10 mouse cellular contexts compared by ENCODE assay signal in the genomic region with DNA sequence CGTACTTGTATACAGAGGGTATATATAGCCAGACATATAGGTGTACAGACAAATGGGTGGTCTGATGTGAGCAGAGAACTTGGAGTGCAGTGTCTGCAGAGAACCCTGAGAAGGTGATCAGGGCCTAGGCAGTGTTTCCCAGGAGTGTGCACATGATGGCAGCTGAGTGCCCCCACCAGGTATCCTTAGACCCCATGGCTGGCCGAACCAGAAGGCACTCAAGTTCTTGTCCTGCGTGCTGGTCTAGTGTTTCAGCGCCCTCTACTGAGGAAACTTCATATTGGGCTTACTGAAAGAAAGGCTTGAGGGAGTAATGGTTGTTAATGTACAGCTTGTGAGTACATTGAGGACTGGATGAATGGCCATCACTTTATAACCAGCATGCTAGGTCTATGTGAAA. TPM values are rescaled to one million over a fixed set of nuclear protein-coding genes. Genes with fewer than 3 reads are reported as not detected.
DNase-seq lines count a peak whose midpoint lies in the region; ATAC-seq and TF ChIP-seq lines count a peak whose summit lies in the region.
"Had no signal": no experiment of that assay in that cellular context is flagged by ENCODE, and none has a peak within 500 bp of the region (broad histone marks: within the 10 kb centered on the region; RNA-seq: fewer than 3 reads in every experiment).

No protein-coding gene starts in this region.

- no peak for ATAC-seq in heart, embryonic 12.5 days (ENCODE audit: insufficient number of reproducible peaks, low FRiP score)
- no peak for ATAC-seq in forebrain, embryonic 14.5 days
- peak; percentile 40 for ATAC-seq in liver, embryonic 11.5 days (replicated peaks; ENCODE audit: low FRiP score)
- 0 out of 2 replicates have a peak, but pooled peaks have one; percentile 45 for ATAC-seq in neural tube, embryonic 15.5 days (ENCODE audit: low FRiP score)

- H3K9ac ChIP-seq in heart, adult 2 months (ENCODE audit: low read depth, low read length): no peak overlapping the region
- H3K9ac ChIP-seq in heart, embryonic 12.5 days: no peak overlapping the region
- no peak overlapping the region for H3K9ac ChIP-seq in forebrain, embryonic 14.5 days (ENCODE audit: low read length)
- H3K9ac ChIP-seq in liver, embryonic 11.5 days (ENCODE audit: low read depth, low read length): no peak overlapping the region
- H3K9ac ChIP-seq in neural tube, embryonic 15.5 days (replicated peaks): no peak overlapping the region

- no peak overlapping the region for H3K4me2 ChIP-seq in heart, embryonic 12.5 days
- no peak overlapping the region for H3K4me2 ChIP-seq in forebrain, embryonic 14.5 days (ENCODE audit: low read length)
- H3K4me2 ChIP-seq in liver, embryonic 11.5 days: no peak overlapping the region
- no peak overlapping the region for H3K4me2 ChIP-seq in neural tube, embryonic 15.5 days

- H3K27ac ChIP-seq in heart, adult 2 months: no peak overlapping the region
- H3K27ac ChIP-seq in heart, embryonic 12.5 days (ENCODE audit: poor library complexity, severe bottlenecking): no peak overlapping the region
- no peak overlapping the region for H3K27ac ChIP-seq in forebrain, embryonic 14.5 days (ENCODE audit: low read depth, low read length)
- no peak overlapping the region for H3K27ac ChIP-seq in liver, embryonic 11.5 days (ENCODE audit: low read depth, low read length)
- no peak overlapping the region for H3K27ac ChIP-seq in neural tube, embryonic 15.5 days (replicated peaks)

- TF ChIP-seq POLR2A in heart, adult 2 months (IDR thresholded peaks at IDR 0.05; ENCODE audit: insufficient read depth, low read depth, low read length): no peak

- intact Hi-C loops in heart, adult 2 months (cut with DNase I): no loop called here

- TF ChIP-seq EP300 in heart, adult 2 months (IDR thresholded peaks at IDR 0.05; ENCODE audit: insufficient read depth, low read depth, low read length): no peak

- H3K27me3 ChIP-seq in heart, adult 2 months (ENCODE audit: control insufficient read depth, insufficient read depth, low read length): no peaks in the 10 kb centered on the region
- no peaks in the 10 kb centered on the region for H3K27me3 ChIP-seq in heart, embryonic 12.5 days (replicated peaks)
- no peaks in the 10 kb centered on the region for H3K27me3 ChIP-seq in forebrain, embryonic 14.5 days (replicated peaks; ENCODE audit: control insufficient read depth, insufficient read depth, low read length)
- no peaks in the 10 kb centered on the region for H3K27me3 ChIP-seq in liver, embryonic 11.5 days (replicated peaks; ENCODE audit: control insufficient read depth, insufficient read depth, low read length)
- H3K27me3 ChIP-seq in neural tube, embryonic 15.5 days (replicated peaks): no peaks in the 10 kb centered on the region

- no peaks in the 10 kb centered on the region for H3K36me3 ChIP-seq in heart, adult 2 months (ENCODE audit: control insufficient read depth, insufficient read depth, low read length)
- peaks cover 19% of the 10 kb centered on the region for H3K36me3 ChIP-seq in heart, embryonic 12.5 days
- peaks cover 8% of the 10 kb centered on the region for H3K36me3 ChIP-seq in forebrain, embryonic 14.5 days (ENCODE audit: control insufficient read depth, insufficient read depth, low read length)
- no peaks in the 10 kb centered on the region for H3K36me3 ChIP-seq in liver, embryonic 11.5 days (ENCODE audit: control insufficient read depth, insufficient read depth, low read length)
- peaks cover 14% of the 10 kb centered on the region for H3K36me3 ChIP-seq in neural tube, embryonic 15.5 days

- no peaks in the 10 kb centered on the region; the same call in none of the 2 replicates for H3K4me1 ChIP-seq in heart, adult 2 months (ENCODE audit: control insufficient read depth, insufficient read depth, low read length)
- H3K4me1 ChIP-seq in heart, embryonic 12.5 days (replicated peaks): peaks cover 13% of the 10 kb centered on the region
- no peaks in the 10 kb centered on the region for H3K4me1 ChIP-seq in forebrain, embryonic 14.5 days (ENCODE audit: control insufficient read depth, insufficient read depth, low read length)
- H3K4me1 ChIP-seq in liver, embryonic 11.5 days (replicated peaks; ENCODE audit: control insufficient read depth, insufficient read depth, low read length): 0 out of 2 replicates have a peak, but pooled peaks cover 3% of the 10 kb centered on the region
- H3K4me1 ChIP-seq in neural tube, embryonic 15.5 days: 0 out of 2 replicates have a peak, but pooled peaks cover 2% of the 10 kb centered on the region

- peak; percentile 78 for TF ChIP-seq CTCF in heart, adult 2 months (IDR thresholded peaks at IDR 0.05)

- no peak overlapping the region for H3K4me3 ChIP-seq in heart, adult 2 months
- no peak overlapping the region for H3K4me3 ChIP-seq in heart, embryonic 12.5 days
- H3K4me3 ChIP-seq in forebrain, embryonic 14.5 days (ENCODE audit: low read depth, low read length): no peak overlapping the region
- H3K4me3 ChIP-seq in liver, embryonic 11.5 days (ENCODE audit: low read depth, low read length): no peak overlapping the region
- no peak overlapping the region for H3K4me3 ChIP-seq in neural tube, embryonic 15.5 days (replicated peaks)

- 21% methylated on average over 4 of the region's 4 CpGs for WGBS in heart, adult 2 months
- 24% methylated on average over 4 of the region's 4 CpGs for WGBS in heart, embryonic 12.5 days
- WGBS in forebrain, embryonic 14.5 days: 27% methylated on average over 4 of the region's 4 CpGs
- 29% methylated on average over 4 of the region's 4 CpGs for WGBS in liver, embryonic 11.5 days
- 22% methylated on average over 4 of the region's 4 CpGs for WGBS in neural tube, embryonic 15.5 days

- DNase-seq in heart, adult 2 months: no peak
- peak; percentile 69 for DNase-seq in A20 (ENCODE audit: low read depth, low spot score)
- DNase-seq in T-cell, adult 2 months (ENCODE audit: low spot score): peak; percentile 34
- DNase-seq in forebrain, embryonic 14.5 days (ENCODE audit: low spot score): peak; percentile 74
- DNase-seq in liver, embryonic 11.5 days (ENCODE audit: low spot score): no peak
- no peak for DNase-seq in Muller cell, postnatal 12 days (ENCODE audit: inconsistent ontology term)

- no peaks in the 10 kb centered on the region; the same call in 1 of the 2 replicates for H3K79me2 ChIP-seq in heart, adult 2 months (replicated peaks; ENCODE audit: control insufficient read depth, insufficient read depth, low read length)

- H3K9me3 ChIP-seq in heart, embryonic 12.5 days (replicated peaks): no peaks in the 10 kb centered on the region
- no peaks in the 10 kb centered on the region for H3K9me3 ChIP-seq in forebrain, embryonic 14.5 days (replicated peaks; ENCODE audit: control insufficient read depth, low read length)
- H3K9me3 ChIP-seq in liver, embryonic 11.5 days (ENCODE audit: control insufficient read depth, low read length): no peaks in the 10 kb centered on the region
- H3K9me3 ChIP-seq in neural tube, embryonic 15.5 days (replicated peaks): no peaks in the 10 kb centered on the region

RNA-seq across cellular contexts. Expression of a gene that starts 8.7 kb away (rescaled TPM):
- total RNA-seq in heart, adult 2 months (2021): 1 to 10 TPM; 5.5 TPM
- 12.7 and 14.5 TPM in 2 replicates for polyA plus RNA-seq in heart, adult 2 months (2012; rRNA removed)
- polyA plus RNA-seq in heart, embryonic 12.5 days (2016; fragmentation: Nextera tagmentation; extraction: Ambion mirVana): 7.5 and 9.0 TPM in 2 replicates
- 8.9 and 12.0 TPM in 2 replicates for polyA plus RNA-seq in forebrain, embryonic 14.5 days (2014; fragmentation: Nextera tagmentation; extraction: Ambion mirVana)
- 7.6 and 7.8 TPM in 2 replicates for polyA plus RNA-seq in liver, embryonic 11.5 days (2014; fragmentation: Nextera tagmentation; extraction: Ambion mirVana)
- 14.3 and 16.0 TPM in 2 replicates for polyA plus RNA-seq in neural tube, embryonic 15.5 days (2015; fragmentation: Nextera tagmentation; extraction: Ambion mirVana)

RNA-seq across cellular contexts. Expression of a gene that starts 9.0 kb away (rescaled TPM):
- total RNA-seq in heart, adult 2 months (2021): 10 to 100 TPM; 26.3 to 26.9 TPM
- 32.9 and 46.7 TPM in 2 replicates for polyA plus RNA-seq in heart, adult 2 months (2012; rRNA removed)
- 63.5 and 63.9 TPM in 2 replicates for polyA plus RNA-seq in heart, embryonic 12.5 days (2016; fragmentation: Nextera tagmentation; extraction: Ambion mirVana)
- polyA plus RNA-seq in forebrain, embryonic 14.5 days (2014; fragmentation: Nextera tagmentation; extraction: Ambion mirVana): 92.2 and 99.3 TPM in 2 replicates
- polyA plus RNA-seq in liver, embryonic 11.5 days (2014; fragmentation: Nextera tagmentation; extraction: Ambion mirVana): 69.6 and 80.5 TPM in 2 replicates
- 102 TPM in 2 replicates for polyA plus RNA-seq in neural tube, embryonic 15.5 days (2015; fragmentation: Nextera tagmentation; extraction: Ambion mirVana)

RNA-seq across cellular contexts. Expression of a gene that starts 16.9 kb away (rescaled TPM):
- 10 to 100 TPM; 44.0 to 46.0 TPM for total RNA-seq in heart, adult 2 months (2021)
- 27.8 and 37.0 TPM in 2 replicates for polyA plus RNA-seq in heart, adult 2 months (2012; rRNA removed)
- polyA plus RNA-seq in heart, embryonic 12.5 days (2016; fragmentation: Nextera tagmentation; extraction: Ambion mirVana): 86.1 and 86.3 TPM in 2 replicates
- polyA plus RNA-seq in forebrain, embryonic 14.5 days (2014; fragmentation: Nextera tagmentation; extraction: Ambion mirVana): 130 and 135 TPM in 2 replicates
- polyA plus RNA-seq in liver, embryonic 11.5 days (2014; fragmentation: Nextera tagmentation; extraction: Ambion mirVana): 66.2 and 69.7 TPM in 2 replicates
- 123 and 129 TPM in 2 replicates for polyA plus RNA-seq in neural tube, embryonic 15.5 days (2015; fragmentation: Nextera tagmentation; extraction: Ambion mirVana)

RNA-seq across cellular contexts. Expression of a gene that starts 26.9 kb away (rescaled TPM):
- not detected for total RNA-seq in heart, adult 2 months (2021)
- not detected in 2 replicates for polyA plus RNA-seq in heart, adult 2 months (2012; rRNA removed)
- not detected in 2 replicates for polyA plus RNA-seq in heart, embryonic 12.5 days (2016; fragmentation: Nextera tagmentation; extraction: Ambion mirVana)
- not detected in 2 replicates for polyA plus RNA-seq in forebrain, embryonic 14.5 days (2014; fragmentation: Nextera tagmentation; extraction: Ambion mirVana)
- not detected in 2 replicates for polyA plus RNA-seq in liver, embryonic 11.5 days (2014; fragmentation: Nextera tagmentation; extraction: Ambion mirVana)
- not detected in 2 replicates for polyA plus RNA-seq in neural tube, embryonic 15.5 days (2015; fragmentation: Nextera tagmentation; extraction: Ambion mirVana)
- total RNA-seq: layer of hippocampus, postnatal 25 days had no signal
- polyA plus RNA-seq: stomach, embryonic 14.5 days had no signal

RNA-seq across cellular contexts. Expression of a gene that starts 28.1 kb away (rescaled TPM):
- total RNA-seq in heart, adult 2 months (2021): not detected
- 0.26 TPM in 1 of 2 replicates, not detected in the other for polyA plus RNA-seq in heart, adult 2 months (2012; rRNA removed)
- not detected in 2 replicates for polyA plus RNA-seq in heart, embryonic 12.5 days (2016; fragmentation: Nextera tagmentation; extraction: Ambion mirVana)
- polyA plus RNA-seq in forebrain, embryonic 14.5 days (2014; fragmentation: Nextera tagmentation; extraction: Ambion mirVana): not detected in 2 replicates
- polyA plus RNA-seq in liver, embryonic 11.5 days (2014; fragmentation: Nextera tagmentation; extraction: Ambion mirVana): not detected in 2 replicates
- polyA plus RNA-seq in neural tube, embryonic 15.5 days (2015; fragmentation: Nextera tagmentation; extraction: Ambion mirVana): 0.36 and 0.56 TPM in 2 replicates
- total RNA-seq: layer of hippocampus, postnatal 25 days had no signal
- polyA plus RNA-seq: stomach, embryonic 14.5 days had no signal

Comparison
In these comparisons a context has a peak if more than half of its experiments do, and no peak if none do; other contexts are left out.
1. DNase-seq: peak in A20 (single experiment), T-cell, adult 2 months (single experiment) and forebrain, embryonic 14.5 days (single experiment); none in heart, adult 2 months (0 of 2), liver, embryonic 11.5 days (single experiment) and Muller cell, postnatal 12 days (single experiment).
2. ATAC-seq: peak in liver, embryonic 11.5 days (single experiment) and neural tube, embryonic 15.5 days (single experiment); none in heart, embryonic 12.5 days (single experiment) and forebrain, embryonic 14.5 days (single experiment).